Mouse (Mus musculus): ENCODE measurements around the gene Trh.

DNA sequence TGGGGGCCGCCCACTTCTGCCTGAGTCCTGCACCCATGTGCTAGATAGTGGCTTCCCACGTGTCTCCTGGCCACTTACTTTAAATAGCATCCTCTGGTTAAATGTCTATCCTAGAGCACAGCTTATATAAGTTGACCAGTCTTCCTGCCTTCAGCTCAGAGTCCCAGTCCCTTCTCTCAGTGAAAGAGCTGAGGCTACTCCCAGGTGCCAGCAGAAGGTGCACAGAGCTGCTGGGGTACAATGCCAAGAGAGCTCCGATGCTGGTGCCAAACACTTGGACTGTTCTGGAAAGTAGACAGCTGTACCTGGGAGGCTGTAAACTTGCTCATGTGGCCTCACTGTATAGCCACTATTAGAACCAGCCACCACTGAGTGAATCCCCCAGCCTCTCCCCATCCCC lies 22.4 kb downstream of the Trh start:
- TF ChIP-seq POLR2A (IDR thresholded peaks at IDR 0.05; ENCODE audit: borderline replicate concordance, extremely low read depth, insufficient read depth, insufficient read length, poor library complexity, severe bottlenecking): no peak
- TF ChIP-seq CTCF (IDR thresholded peaks at IDR 0.05; ENCODE audit: borderline replicate concordance, extremely low read depth, insufficient read depth, insufficient read length): no peak
